Mouse (Mus musculus) embryonic facial prominence, embryonic 13.5 days (tissue): Measurements from ENCODE around the gene St8sia6. TPM values are rescaled to one million over a fixed set of nuclear protein-coding genes. Genes with fewer than 3 reads are reported as not detected.

ENCODE experiments used
- ATAC-seq: fragments of 200-750 bp; cut with Nextera tagmentation; 2 replicates; pipeline ENCODE4 v1.8.0; 2017; ENCODE audit warnings: low read depth; ENCODE audit not compliant: insufficient number of reproducible peaks, insufficient read depth, low FRiP score, low TSS enrichment
- H3K27ac ChIP-seq: fragments of 300-500 bp; sonication (generic); 2 replicates; pipeline ENCODE4 v1.5.1; 2015; ENCODE audit warnings: moderate library complexity, mild to moderate bottlenecking, inconsistent platforms
- H3K27me3 ChIP-seq: fragments of 300-500 bp; sonication (generic); 2 replicates; pipeline ENCODE4 v1.6.1; 2015; ENCODE audit warnings: mild to moderate bottlenecking, inconsistent platforms
- H3K36me3 ChIP-seq: fragments of 300-500 bp; sonication (generic); 2 replicates; pipeline ENCODE4 v1.6.1; 2015; ENCODE audit warnings: mild to moderate bottlenecking, inconsistent platforms
- H3K4me1 ChIP-seq: fragments of 300-500 bp; sonication (generic); 2 replicates; pipeline ENCODE4 v1.6.1; 2015; ENCODE audit warnings: inconsistent platforms
- H3K4me2 ChIP-seq: fragments of 300-500 bp; sonication (generic); 2 replicates; pipeline ENCODE4 v1.6.1; 2015; ENCODE audit warnings: moderate library complexity, mild to moderate bottlenecking, inconsistent platforms
- H3K4me3 ChIP-seq: fragments of 300-500 bp; sonication (generic); 2 replicates; pipeline ENCODE4 v1.5.1; 2015; ENCODE audit warnings: mild to moderate bottlenecking, inconsistent platforms
- H3K9ac ChIP-seq: fragments of 300-500 bp; sonication (generic); 2 replicates; pipeline ENCODE4 v1.6.1; 2015; ENCODE audit warnings: mild to moderate bottlenecking, inconsistent platforms
- H3K9me3 ChIP-seq: fragments of 300-500 bp; sonication (generic); 2 replicates; pipeline ENCODE4 v1.6.1; 2016; ENCODE audit warnings: inconsistent platforms
- polyA plus RNA-seq: library from polyadenylated mRNA; unstranded; fragments of >200 nt; fragmentation: Nextera tagmentation; extraction: Ambion mirVana; gene quantifications from 2 replicates; pipeline ENCODE4 v1.2.1, GENCODE M21; 2015

Gene St8sia6
- polyA plus RNA-seq, 1 experiment from 2014 or later, result 1.8 TPM

DNA sequence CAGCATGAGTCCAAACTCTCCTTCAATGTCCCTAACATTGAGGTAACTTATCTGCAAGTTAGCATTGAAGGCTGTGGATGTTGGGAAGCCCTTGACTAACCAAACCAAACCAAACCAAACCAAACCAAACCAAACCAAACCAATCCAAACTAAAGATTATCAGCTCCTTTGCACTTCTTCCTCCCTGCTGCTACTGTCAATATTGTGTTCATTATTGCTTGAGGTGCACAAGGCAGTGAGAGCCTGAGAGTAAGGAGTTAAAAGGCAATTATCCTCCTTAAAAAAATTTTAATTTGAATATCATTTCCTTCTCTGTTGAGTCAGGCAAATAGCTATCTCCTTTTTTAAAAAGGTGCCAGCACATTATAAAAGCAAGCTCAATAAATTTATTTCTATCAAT, 190.8 kb downstream of the St8sia6 start:
- ATAC-seq, result no peak
- no peaks in the 10 kb centered on the region for H3K36me3 ChIP-seq
- H3K27ac ChIP-seq, result no peak overlapping the region
- H3K4me1 ChIP-seq, result no peaks in the 10 kb centered on the region
- no peak overlapping the region for H3K4me2 ChIP-seq
- H3K9ac ChIP-seq, result no peak overlapping the region
- no peak overlapping the region for H3K4me3 ChIP-seq
- no peaks in the 10 kb centered on the region for H3K27me3 ChIP-seq
- H3K9me3 ChIP-seq, result no peaks in the 10 kb centered on the region

Other genes with a start within 250 kb of the St8sia6 start
- gene Trdmt1, start 249.4 kb downstream of the St8sia6 start, polyA plus RNA-seq, result 8.6 and 10.4 TPM in 2 replicates
- gene Vim, start 220.1 kb downstream of the St8sia6 start, polyA plus RNA-seq, result 923 and 1,009 TPM in 2 replicates